Mouse (Mus musculus) 3134 (cell line): Measurements from ENCODE around the gene Eif3m.
"Not testable (repeated sequence)": the region's sequence is repeated elsewhere in the genome, so short reads cannot be mapped to it uniquely, and the experiment has no call there.

Experiments
- DNase-seq: peaks from one replicate; pipeline ENCODE4 v3.0.0-alpha.2; 2011; ENCODE audit warnings: low spot score; ENCODE audit not compliant: insufficient read length; ENCODE audit errors: extremely low read depth

Eif3m gene

DNA sequence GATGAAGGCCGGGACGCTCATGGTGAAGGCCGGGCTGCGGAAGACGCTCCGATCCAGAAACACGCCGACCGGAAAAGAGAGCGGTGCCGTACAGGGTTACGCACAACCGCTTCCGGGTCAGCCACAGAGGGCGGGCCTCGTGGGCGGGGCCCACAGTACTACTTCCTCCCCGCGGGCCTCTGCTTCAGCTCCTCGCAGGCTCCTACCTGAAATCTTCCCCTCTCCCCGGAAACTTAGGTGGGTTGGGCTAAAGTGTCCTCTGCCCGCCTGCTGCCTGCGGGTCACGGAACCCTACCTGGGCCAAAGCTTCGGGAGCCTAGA is at the start of gene Eif3m:
Eif3m (minus strand) TSS at position 114 of the 321 bp plus-strand sequence.
- DNase-seq: peak; percentile 92

DNA sequence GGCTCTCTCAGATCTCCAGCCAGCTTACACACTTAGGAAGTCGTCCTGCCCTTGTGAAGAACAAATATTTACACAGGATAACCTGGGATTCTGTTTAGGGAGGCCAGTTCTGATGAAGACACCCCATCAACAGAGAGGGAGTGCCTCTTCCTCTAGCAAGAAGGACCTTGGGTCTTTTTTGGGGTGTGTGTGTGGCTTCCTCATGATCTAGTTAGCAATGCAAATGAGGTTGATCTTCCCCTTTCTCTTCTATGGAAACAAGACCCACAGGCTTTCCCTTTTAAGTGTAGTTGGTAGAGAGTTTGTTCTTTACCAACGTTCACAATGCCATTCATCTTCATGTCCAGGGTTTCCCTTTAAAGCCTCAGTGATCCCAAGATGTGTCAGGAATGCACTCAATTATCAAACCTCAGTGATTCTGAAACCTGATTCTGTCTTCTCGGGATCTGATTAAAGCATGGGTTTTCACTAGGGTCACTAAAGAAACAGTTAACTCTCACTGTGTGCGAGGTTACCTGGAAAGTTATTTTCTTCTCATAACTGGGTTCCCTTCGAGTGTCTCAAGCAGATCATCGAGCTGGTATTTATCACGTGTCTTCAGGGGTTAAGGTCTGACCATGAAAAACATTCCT is 46.0 kb upstream of the Eif3m start:
- no peak for DNase-seq

DNA sequence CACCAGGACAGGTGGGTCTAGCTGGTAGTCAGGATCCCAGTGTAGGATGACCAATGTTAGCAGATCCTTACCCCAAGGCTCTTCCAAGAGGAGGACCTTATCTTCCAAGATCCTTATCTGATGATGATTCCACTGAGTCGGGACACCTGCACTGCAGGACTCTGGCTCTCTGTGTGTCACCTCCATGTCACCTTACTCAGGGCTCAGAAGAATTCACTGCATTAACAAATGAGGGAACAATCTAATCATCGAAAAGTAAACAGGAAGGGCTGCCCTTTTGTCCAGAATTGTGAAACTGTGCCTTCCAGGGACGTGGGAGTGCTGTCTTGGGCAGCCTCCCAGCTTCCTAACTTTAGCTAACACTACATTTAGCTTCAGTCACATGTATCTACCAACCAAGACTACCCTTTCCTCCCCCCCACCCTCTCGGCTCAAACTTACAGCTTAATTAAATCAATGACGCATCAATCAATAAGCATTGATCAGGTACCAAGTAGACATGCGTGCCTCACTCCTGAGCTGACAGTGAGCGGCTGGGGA is 41.8 kb upstream of the Eif3m start:
- DNase-seq: no peak

DNA sequence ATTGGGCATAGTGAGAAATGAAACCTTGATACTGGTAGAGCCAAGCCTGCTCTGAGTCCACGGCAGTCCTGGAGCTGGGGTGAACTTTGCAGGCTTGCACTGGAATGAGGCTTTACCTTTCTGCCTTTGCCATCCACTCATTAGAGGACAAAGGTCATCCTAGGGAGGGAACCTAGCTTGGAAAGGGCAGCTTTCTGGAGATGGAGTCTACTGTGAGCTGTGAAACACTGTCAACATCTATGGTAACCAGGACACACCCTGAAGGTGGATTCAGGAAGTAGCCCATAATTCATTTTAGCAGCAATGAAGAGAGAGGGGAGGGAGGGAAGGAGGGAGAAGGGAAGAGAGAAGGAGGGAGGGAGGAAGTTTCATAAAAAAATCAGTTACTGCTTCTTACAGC is 38.6 kb upstream of the Eif3m start:
- DNase-seq: no peak

GRCm38 (mm10) chr2:105048301-105048700 is 31.4 kb upstream of the Eif3m start:
- no peak for DNase-seq

DNA sequence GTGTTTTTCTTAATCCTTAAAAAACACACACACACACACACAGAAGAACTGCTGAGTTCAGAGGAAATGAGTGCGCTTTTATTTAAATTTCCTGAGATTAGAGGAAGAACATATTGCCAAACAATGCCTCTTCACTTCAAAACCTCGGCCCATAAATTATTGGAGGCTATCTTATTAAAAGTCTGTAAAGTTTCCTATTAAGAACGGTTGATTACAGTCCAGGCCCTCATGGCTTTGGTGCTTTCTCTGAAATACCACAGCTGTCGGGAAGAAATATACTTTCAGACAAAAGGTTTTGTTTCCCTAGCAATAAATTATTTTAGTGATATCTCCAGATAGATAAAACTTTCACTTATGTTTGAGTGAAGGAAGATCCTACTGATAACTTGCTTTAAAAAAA is 26.3 kb upstream of the Eif3m start:
- no peak for DNase-seq

- DNase-seq: no peak
Observed at GRCm38 (mm10) chr2:105040859-105041258, 24.0 kb upstream of the Eif3m start.

- DNase-seq: no peak
Observed at GRCm38 (mm10) chr2:105038879-105039278, 22.0 kb upstream of the Eif3m start.

- DNase-seq: no peak
Observed at GRCm38 (mm10) chr2:105037956-105038569, 21.2 kb upstream of the Eif3m start.

DNA sequence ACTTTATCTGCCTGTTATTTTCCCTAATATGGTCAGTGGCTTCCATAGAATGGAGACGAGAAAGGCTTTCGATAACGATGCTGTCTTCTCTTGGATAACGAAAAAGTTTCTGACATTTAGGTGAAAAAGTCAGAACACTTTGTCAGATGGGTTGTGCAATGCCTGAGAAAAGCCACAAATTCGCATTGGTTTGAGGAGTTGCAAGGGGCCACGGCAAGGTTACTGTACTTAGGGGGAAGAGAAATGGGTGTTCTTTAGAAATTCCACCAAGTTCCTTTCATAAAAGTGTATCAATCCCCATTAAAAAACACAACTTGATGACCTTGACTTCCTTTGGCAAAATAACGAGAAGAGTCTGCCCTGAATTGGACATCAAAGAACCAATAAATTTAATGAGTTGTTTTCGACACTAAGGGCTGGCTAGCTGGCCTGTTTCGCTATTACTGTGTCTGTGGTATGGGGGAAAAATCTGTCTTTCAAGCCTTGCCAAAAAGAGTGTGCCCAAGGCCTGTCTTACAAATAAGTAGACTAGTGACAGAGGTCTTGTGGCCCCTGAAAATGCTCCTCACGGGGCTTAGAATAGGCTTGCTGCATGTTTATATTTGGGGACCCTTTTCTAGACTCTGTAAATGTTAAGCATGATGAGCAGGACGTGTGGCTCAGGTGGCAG is 19.7 kb upstream of the Eif3m start:
- DNase-seq: no peak

- no peak for DNase-seq
Observed at GRCm38 (mm10) chr2:105035985-105036384, 19.1 kb upstream of the Eif3m start.

- no peak for DNase-seq
Observed at GRCm38 (mm10) chr2:105034084-105034483, 17.2 kb upstream of the Eif3m start.

DNA sequence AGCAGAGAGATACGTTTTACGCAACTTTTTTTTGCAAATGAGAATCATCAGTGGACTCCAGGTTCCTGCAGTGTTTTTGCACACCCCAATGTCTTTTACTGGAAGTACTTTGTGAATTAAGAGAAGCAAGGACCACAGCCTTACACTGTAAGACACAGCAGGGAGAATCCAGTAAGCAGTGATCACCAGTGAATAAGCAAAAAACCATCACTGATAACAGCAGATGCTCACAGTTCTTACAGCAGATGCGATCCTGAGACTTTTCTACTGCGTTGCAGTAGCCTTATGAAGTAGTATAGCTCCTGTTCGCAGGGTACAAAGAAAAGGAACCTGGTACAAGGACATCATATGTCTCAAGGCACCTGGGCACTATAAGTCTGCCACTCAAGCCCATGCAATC is 13.6 kb upstream of the Eif3m start:
- no peak for DNase-seq

DNA sequence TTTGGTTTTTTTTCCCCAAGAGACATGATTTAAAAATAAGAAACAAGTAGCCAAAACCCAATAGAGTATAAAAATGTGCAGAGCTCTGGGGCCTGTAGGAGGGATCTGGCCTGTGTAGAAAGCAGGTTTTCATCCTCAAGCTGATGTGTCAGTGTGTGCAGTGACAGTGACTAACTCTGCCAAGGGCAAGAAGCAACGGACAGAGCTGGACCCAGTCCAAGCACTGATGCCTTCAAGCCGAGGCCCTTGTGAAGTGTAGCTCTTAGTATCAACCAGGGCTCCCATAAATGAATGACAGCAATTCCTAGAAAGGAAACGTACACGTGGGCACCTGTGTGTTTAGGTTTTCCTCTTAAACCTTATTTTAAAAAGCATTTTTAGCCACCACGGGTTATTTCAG is 11.9 kb upstream of the Eif3m start:
- no peak for DNase-seq

DNA sequence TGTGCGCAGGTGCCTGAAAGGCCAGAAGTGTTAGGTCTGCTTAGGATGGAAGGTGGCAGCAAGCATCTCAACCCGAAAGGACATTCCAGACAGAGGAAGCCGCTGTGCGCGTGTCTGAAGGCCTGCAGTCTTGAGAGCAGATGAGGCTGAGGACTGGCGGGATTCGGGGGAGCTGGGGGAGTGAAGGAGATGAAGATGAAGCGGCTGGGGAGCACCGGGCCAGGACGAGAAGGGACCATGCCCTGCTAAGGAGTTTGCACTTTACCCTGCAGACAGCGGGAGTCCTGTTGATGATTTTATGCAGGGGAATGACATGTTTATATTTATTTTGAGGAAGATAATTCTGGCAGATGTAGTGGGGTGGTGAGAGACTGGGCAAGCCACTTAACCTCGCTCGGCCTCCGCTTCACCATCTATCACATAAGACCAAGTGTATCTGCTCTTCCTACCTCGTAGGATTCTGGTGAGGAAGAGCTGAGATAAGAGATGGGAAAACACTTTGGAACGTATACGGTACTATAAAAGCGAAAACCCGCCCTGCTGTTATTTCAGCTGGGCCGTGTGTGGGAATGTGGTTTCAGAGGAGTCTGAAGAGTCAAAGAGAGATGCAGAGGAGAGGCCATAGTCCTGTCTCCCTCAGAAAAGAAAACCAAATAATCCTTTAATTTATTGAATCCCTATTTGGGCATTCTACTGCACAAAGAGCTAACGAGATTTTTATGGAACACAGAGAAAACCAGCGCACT is 10.2 kb upstream of the Eif3m start:
- DNase-seq: no peak

DNA sequence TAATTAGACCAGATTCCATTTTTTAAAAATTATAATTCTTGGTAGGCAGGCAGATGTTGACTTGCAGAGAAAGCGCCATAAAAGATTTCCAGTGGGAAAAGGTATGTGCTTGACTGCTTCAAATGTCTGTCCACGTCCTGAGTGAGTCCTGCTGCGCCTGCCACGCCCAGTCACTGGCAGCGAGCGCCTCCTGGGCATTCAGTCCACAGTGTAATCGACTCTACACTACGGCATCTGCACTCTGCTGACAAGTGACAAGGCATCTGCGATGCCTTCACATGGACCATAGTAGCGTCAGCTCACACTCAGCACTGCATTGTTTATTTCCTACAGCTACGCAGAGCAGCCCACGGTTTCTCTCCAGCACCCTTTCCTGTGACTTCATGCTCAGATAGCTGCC is 8.7 kb upstream of the Eif3m start:
- DNase-seq: not testable (repeated sequence)

GRCm38 (mm10) chr2:105023815-105024214 is 6.9 kb upstream of the Eif3m start:
- DNase-seq: no peak

DNA sequence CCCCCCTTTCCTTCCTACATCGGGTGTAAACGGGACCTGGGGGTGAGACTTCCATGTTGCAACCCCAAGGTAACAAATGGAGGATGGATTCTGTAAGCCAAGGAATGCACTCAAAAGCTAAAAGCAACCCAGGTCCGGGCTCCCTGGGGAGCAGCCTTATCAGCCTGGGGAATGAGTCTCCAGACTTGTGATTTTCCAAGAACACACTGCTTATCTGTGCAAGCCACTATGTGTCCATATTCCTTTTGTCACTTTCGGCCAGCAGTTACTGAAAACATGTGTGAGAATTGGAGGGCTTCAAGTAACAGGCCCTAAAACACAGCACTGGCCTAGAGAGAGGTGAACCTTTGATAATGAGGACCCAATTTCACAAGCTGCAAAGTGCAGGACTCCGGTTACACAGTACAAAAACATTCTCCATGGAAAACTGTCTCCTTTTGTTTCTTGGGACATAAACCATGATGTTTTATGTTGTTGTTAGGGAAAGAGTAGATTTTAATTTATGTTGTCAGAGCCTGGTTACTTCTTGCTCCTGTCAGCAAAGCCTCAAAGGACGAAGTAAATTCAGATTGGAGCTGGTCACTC is 6.2 kb upstream of the Eif3m start:
- DNase-seq: no peak

DNA sequence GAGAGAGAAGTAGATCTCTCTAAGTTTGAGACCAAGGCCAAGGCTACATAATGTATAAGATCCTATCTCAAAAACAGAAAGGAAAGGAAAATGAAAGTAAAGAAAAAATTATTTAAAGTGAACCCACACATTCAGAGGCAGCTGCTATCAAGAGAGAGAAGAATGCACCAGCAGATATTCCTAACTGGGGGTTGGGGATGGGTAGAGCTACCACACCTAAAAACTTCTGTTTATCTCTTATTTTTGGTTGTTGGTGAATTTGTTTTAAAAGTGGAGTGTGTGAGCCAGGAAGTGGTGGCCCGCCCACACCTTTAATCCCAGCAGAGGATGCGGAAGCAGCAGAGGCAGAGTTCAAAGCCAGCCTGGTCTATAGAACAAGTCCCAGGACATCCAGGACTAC is 5.0 kb upstream of the Eif3m start:
- DNase-seq: no peak

DNA sequence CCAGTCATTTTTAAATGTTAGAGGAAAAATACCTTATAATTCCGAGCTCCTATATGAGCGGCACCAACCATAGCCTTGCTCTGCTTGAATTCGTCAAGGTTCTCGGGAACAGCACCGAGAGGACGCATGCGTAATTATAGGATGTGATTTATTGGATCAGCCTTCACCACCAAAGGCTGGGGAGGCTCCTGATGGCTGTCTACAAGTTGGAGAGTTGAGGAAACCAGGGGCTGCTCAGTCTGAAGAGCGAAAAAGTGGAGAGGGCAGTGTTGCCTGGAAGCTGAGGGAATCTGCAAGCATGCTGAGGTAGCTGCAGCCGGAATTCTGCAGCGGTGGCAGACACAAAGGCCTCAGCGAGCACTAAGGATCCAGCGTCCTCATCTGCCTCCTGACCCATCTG is 4.4 kb upstream of the Eif3m start:
- DNase-seq: no peak

GRCm38 (mm10) chr2:105019457-105019856 is 2.6 kb upstream of the Eif3m start:
- no peak for DNase-seq
